Mouse (Mus musculus) kidney, embryonic 16.5 days (tissue): Measurements from ENCODE around the gene Pla2g4b. TPM values are rescaled to one million over a fixed set of nuclear protein-coding genes. Genes with fewer than 3 reads are reported as not detected.

Source experiments
- ATAC-seq: fragments of 200-750 bp; cut with Nextera tagmentation; 2 replicates; pipeline ENCODE4 v1.8.0; 2017; ENCODE audit warnings: moderate TSS enrichment; ENCODE audit not compliant: low FRiP score, low TSS enrichment
- H3K27ac ChIP-seq: fragments of 300-500 bp; sonication (generic); 2 replicates; pipeline ENCODE4 v1.5.1; 2014; ENCODE audit warnings: low read length
- H3K27me3 ChIP-seq: fragments of 300-500 bp; sonication (generic); 2 replicates; pipeline ENCODE4 v1.6.1; 2014; ENCODE audit warnings: low read length, control low read depth, mixed read lengths; ENCODE audit not compliant: insufficient read depth
- H3K36me3 ChIP-seq: fragments of 300-500 bp; sonication (generic); 2 replicates; pipeline ENCODE4 v1.6.1; 2014; ENCODE audit warnings: low read length, control low read depth, mixed read lengths; ENCODE audit not compliant: insufficient read depth
- H3K4me1 ChIP-seq: fragments of 300-500 bp; sonication (generic); 2 replicates; pipeline ENCODE4 v1.6.1; 2014; ENCODE audit warnings: low read length, control low read depth, mixed read lengths; ENCODE audit not compliant: insufficient read depth
- H3K4me2 ChIP-seq: fragments of 300-500 bp; sonication (generic); replicated peaks from 2 replicates; pipeline ENCODE4 v1.6.1; 2014; ENCODE audit warnings: low read depth, low read length
- H3K4me3 ChIP-seq: fragments of 300-500 bp; sonication (generic); 2 replicates; pipeline ENCODE4 v1.5.1; 2014; ENCODE audit warnings: mild to moderate bottlenecking, low read length
- H3K9ac ChIP-seq: fragments of 300-500 bp; sonication (generic); replicated peaks from 2 replicates; pipeline ENCODE4 v1.6.1; 2014; ENCODE audit warnings: low read length
- H3K9me3 ChIP-seq: fragments of 300-500 bp; sonication (generic); 2 replicates; pipeline ENCODE4 v1.6.1; 2016; ENCODE audit warnings: low read length, control low read depth
- WGBS: fragments of 180-500 bp; shearing (Covaris S2); extraction: QIAGEN DNeasy Blood & Tissue Kit; methylation state at CpG from one replicate; pipeline ENCODE4 v1.1.7; 2014; 5-methylcytosine and 5-hydroxymethylcytosine counted together
- microRNA-seq: library from miRNA; unstranded; fragments of <30 nt; microRNA quantifications from one replicate; pipeline ENCODE4, GENCODE M21; 2016
- polyA plus RNA-seq: library from polyadenylated mRNA; unstranded; fragments of >200 nt; fragmentation: Nextera tagmentation; extraction: Ambion mirVana; gene quantifications from 2 replicates; pipeline ENCODE4 v1.2.1, GENCODE M21; 2015

Pla2g4b gene
- polyA plus RNA-seq, 1 experiment from 2014 or later: 2.0 TPM

- H3K27ac ChIP-seq: no peak overlapping the region
- H3K9me3 ChIP-seq: no peaks in the 10 kb centered on the region
- no peaks in the 10 kb centered on the region for H3K4me1 ChIP-seq
- H3K4me2 ChIP-seq: no peak overlapping the region
- H3K9ac ChIP-seq: no peak overlapping the region
- no peak overlapping the region for H3K4me3 ChIP-seq
- 80% methylated on average over 17 of the region's 17 CpGs for WGBS
- no peaks in the 10 kb centered on the region for H3K27me3 ChIP-seq
- ATAC-seq: no peak
- no peaks in the 10 kb centered on the region for H3K36me3 ChIP-seq
Observed at GRCm38 (mm10) chr2:120090979-120091378, 57.8 kb downstream of the Pla2g4b start.

Small RNA genes lying within 50 kb of the gene (microRNA-seq; reads per million reads assigned to microRNA genes)
- gene Mir7665: 0.47 reads per million

Other genes starting within 250 kb of the Pla2g4b start
- gene Rpap1, start 245.9 kb upstream of the Pla2g4b start, polyA plus RNA-seq: 32.1 and 35.9 TPM in 2 replicates
- gene Tyro3, start 235.7 kb upstream of the Pla2g4b start, polyA plus RNA-seq: 15.2 TPM in 2 replicates
- 24.7 and 28.3 TPM in 2 replicates for gene Mga, start 136.2 kb upstream of the Pla2g4b start, polyA plus RNA-seq
- gene Mapkbp1, start 60.7 kb upstream of the Pla2g4b start, polyA plus RNA-seq: 3.2 and 4.0 TPM in 2 replicates
- 24.7 and 25.2 TPM in 2 replicates for gene Jmjd7, start 5.9 kb upstream of the Pla2g4b start, polyA plus RNA-seq
- 4.0 and 6.0 TPM in 2 replicates for gene Gm28042, start 5.9 kb upstream of the Pla2g4b start, polyA plus RNA-seq
- gene Ehd4, start 121.2 kb downstream of the Pla2g4b start, polyA plus RNA-seq: 50.4 and 54.0 TPM in 2 replicates
- gene Pla2g4e, start 211.9 kb downstream of the Pla2g4b start, polyA plus RNA-seq: 0.05 TPM in 1 of 2 replicates, not detected in the other